Mouse (Mus musculus): Measurements from ENCODE around the gene Serpinf2. TPM values are rescaled to one million over a fixed set of nuclear protein-coding genes. Genes with fewer than 3 reads are reported as not detected.

Serpinf2 gene
- polyA plus RNA-seq, 1 experiment from 2014 or later, result not detected

- Histone ChIP-seq H3K27me3 (ENCODE audit: low read depth, poor library complexity, severe bottlenecking) (0 out of 2 replicates have a peak, but pooled peaks cover 7% of the 10 kb centered on the region), H3K36me3 (peaks cover 12% of the 10 kb centered on the region; the same call in 1 of the 2 replicates), H3K4me1 (peaks cover 46% of the 10 kb centered on the region), H3K9me3 (replicated peaks) (no peaks in the 10 kb centered on the region), H3K27ac (no peak overlapping the region), H3K4me3 (no peak overlapping the region)
- no peak for DNase-seq (ENCODE audit: low spot score)
- WGBS, result 88% methylated on average over 6 of the region's 6 CpGs
Observed at GRCm38 (mm10) chr11:75464417-75464816, 25.0 kb upstream of the Serpinf2 start.

GRCm38 (mm10) chr11:75463624-75464023 is 24.2 kb upstream of the Serpinf2 start:
- no peak for DNase-seq (ENCODE audit: low spot score)
- WGBS, result 64% methylated on average over 4 of the region's 4 CpGs
- Histone ChIP-seq H3K4me3 (no peak overlapping the region), H3K4me1 (peaks cover 50% of the 10 kb centered on the region), H3K36me3 (peaks cover 12% of the 10 kb centered on the region; the same call in 1 of the 2 replicates), H3K27me3 (ENCODE audit: low read depth, poor library complexity, severe bottlenecking) (0 out of 2 replicates have a peak, but pooled peaks cover 4% of the 10 kb centered on the region), H3K9me3 (replicated peaks) (no peaks in the 10 kb centered on the region), H3K27ac (peak overlapping the region; percentile 86; the same call in 1 of the 2 replicates)

GRCm38 (mm10) chr11:75462865-75463336 is 23.5 kb upstream of the Serpinf2 start:
- H3K9me3 ChIP-seq (replicated peaks), result no peaks in the 10 kb centered on the region
- H3K4me1 ChIP-seq, result peaks cover 43% of the 10 kb centered on the region
- peaks cover 12% of the 10 kb centered on the region; the same call in 1 of the 2 replicates for H3K36me3 ChIP-seq
- DNase-seq (ENCODE audit: low spot score), result peak; percentile 89
- peak overlapping the region; percentile 86 for H3K27ac ChIP-seq
- no peaks in the 10 kb centered on the region for H3K27me3 ChIP-seq (ENCODE audit: low read depth, poor library complexity, severe bottlenecking)
- WGBS, result 0% methylated on average over 9 of the region's 9 CpGs
- H3K4me3 ChIP-seq, result peak overlapping the region; percentile 69

GRCm38 (mm10) chr11:75462253-75462783 is 22.9 kb upstream of the Serpinf2 start:
- 2% methylated on average over 15 of the region's 16 CpGs for WGBS
- H3K4me3 ChIP-seq, result peak overlapping the region; percentile 69
- no peaks in the 10 kb centered on the region for H3K27me3 ChIP-seq (ENCODE audit: low read depth, poor library complexity, severe bottlenecking)
- H3K9me3 ChIP-seq (replicated peaks), result no peaks in the 10 kb centered on the region
- H3K36me3 ChIP-seq, result peaks cover 12% of the 10 kb centered on the region; the same call in 1 of the 2 replicates
- H3K4me1 ChIP-seq, result peaks cover 38% of the 10 kb centered on the region
- H3K27ac ChIP-seq, result peak overlapping the region; percentile 86
- DNase-seq (ENCODE audit: low spot score), result peak; percentile 50

GRCm38 (mm10) chr11:75461743-75462252 is 22.4 kb upstream of the Serpinf2 start:
- H3K27me3 ChIP-seq (ENCODE audit: low read depth, poor library complexity, severe bottlenecking), result no peaks in the 10 kb centered on the region
- peak overlapping the region; percentile 86; the same call in 1 of the 2 replicates for H3K27ac ChIP-seq
- peak overlapping the region; percentile 69 for H3K4me3 ChIP-seq
- H3K4me1 ChIP-seq, result peaks cover 38% of the 10 kb centered on the region
- DNase-seq (ENCODE audit: low spot score), result no peak
- whole genome bisulfite sequencing, result under 1% methylated on average over 30 of the region's 30 CpGs
- H3K36me3 ChIP-seq, result peaks cover 12% of the 10 kb centered on the region; the same call in 1 of the 2 replicates
- no peaks in the 10 kb centered on the region for H3K9me3 ChIP-seq (replicated peaks)

- Histone ChIP-seq H3K4me1 (peaks cover 38% of the 10 kb centered on the region), H3K4me3 (peak within 1 kb of the TSS; percentile 69), H3K36me3 (peaks cover 10% of the 10 kb centered on the region; the same call in 1 of the 2 replicates), H3K9me3 (replicated peaks) (no peaks in the 10 kb centered on the region), H3K27ac (peak within 1 kb of the TSS; percentile 86), H3K27me3 (ENCODE audit: low read depth, poor library complexity, severe bottlenecking) (no peaks in the 10 kb centered on the region)
- under 1% methylated on average over 46 of the region's 46 CpGs for WGBS
- DNase-seq (ENCODE audit: low spot score), result peak; percentile 99
Observed at GRCm38 (mm10) chr11:75460844-75461742, 21.7 kb upstream of the Serpinf2 start, which contains the start of gene Tlcd2. TSS of gene Tlcd2 (plus strand) at chr11:75461715.

- H3K27ac ChIP-seq, result peak overlapping the region; percentile 86
- peaks cover 39% of the 10 kb centered on the region for H3K4me1 ChIP-seq
- 3% methylated on average over 19 of the region's 19 CpGs for WGBS
- DNase-seq (ENCODE audit: low spot score), result peak; percentile 80
- H3K36me3 ChIP-seq, result peaks cover 5% of the 10 kb centered on the region; the same call in 1 of the 2 replicates
- peak overlapping the region; percentile 69 for H3K4me3 ChIP-seq
- H3K27me3 ChIP-seq (ENCODE audit: low read depth, poor library complexity, severe bottlenecking), result no peaks in the 10 kb centered on the region
- H3K9me3 ChIP-seq (replicated peaks), result no peaks in the 10 kb centered on the region
Observed at GRCm38 (mm10) chr11:75460103-75460843, 20.9 kb upstream of the Serpinf2 start.

- 41% methylated on average over 5 of the region's 5 CpGs for WGBS
- H3K4me3 ChIP-seq, result peak overlapping the region; percentile 69
- peaks cover 45% of the 10 kb centered on the region for H3K4me1 ChIP-seq
Observed at GRCm38 (mm10) chr11:75459751-75460102, 20.3 kb upstream of the Serpinf2 start.

GRCm38 (mm10) chr11:75459141-75459711 is 19.8 kb upstream of the Serpinf2 start:
- Histone ChIP-seq H3K4me3 (peak overlapping the region; percentile 69), H3K27ac (peak overlapping the region; percentile 86), H3K4me1 (peaks cover 50% of the 10 kb centered on the region), H3K27me3 (ENCODE audit: low read depth, poor library complexity, severe bottlenecking) (no peaks in the 10 kb centered on the region), H3K9me3 (replicated peaks) (no peaks in the 10 kb centered on the region), H3K36me3 (no peaks in the 10 kb centered on the region)
- WGBS, result 82% methylated on average over 5 of the region's 5 CpGs
- DNase-seq (ENCODE audit: low spot score), result no peak

More at GRCm38 (mm10) chr11:75459751-75460102, 20.3 kb upstream of the Serpinf2 start:
- Histone ChIP-seq H3K27me3 (ENCODE audit: low read depth, poor library complexity, severe bottlenecking) (no peaks in the 10 kb centered on the region), H3K36me3 (no peaks in the 10 kb centered on the region), H3K27ac (peak overlapping the region; percentile 86), H3K9me3 (replicated peaks) (no peaks in the 10 kb centered on the region)
- DNase-seq (ENCODE audit: low spot score), result no peak

- H3K9me3 ChIP-seq (replicated peaks), result no peaks in the 10 kb centered on the region
- H3K4me1 ChIP-seq, result peaks cover 53% of the 10 kb centered on the region
- H3K27ac ChIP-seq, result no peak overlapping the region
- H3K4me3 ChIP-seq, result no peak overlapping the region
- peaks cover 2% of the 10 kb centered on the region for H3K27me3 ChIP-seq (ENCODE audit: low read depth, poor library complexity, severe bottlenecking)
- no peaks in the 10 kb centered on the region for H3K36me3 ChIP-seq
- DNase-seq (ENCODE audit: low spot score), result no peak
- whole genome bisulfite sequencing, result 86% methylated on average over 8 of the region's 8 CpGs
Observed at GRCm38 (mm10) chr11:75458628-75459041, 19.2 kb upstream of the Serpinf2 start.

GRCm38 (mm10) chr11:75458169-75458568 is 18.8 kb upstream of the Serpinf2 start:
- DNase-seq (ENCODE audit: low spot score), result no peak
- no peak overlapping the region for H3K27ac ChIP-seq
- no peaks in the 10 kb centered on the region for H3K9me3 ChIP-seq (replicated peaks)
- no peak overlapping the region for H3K4me3 ChIP-seq
- peaks cover 7% of the 10 kb centered on the region for H3K27me3 ChIP-seq (ENCODE audit: low read depth, poor library complexity, severe bottlenecking)
- 21% methylated on average over 3 of the region's 3 CpGs for WGBS
- peaks cover 52% of the 10 kb centered on the region for H3K4me1 ChIP-seq
- H3K36me3 ChIP-seq, result no peaks in the 10 kb centered on the region

GRCm38 (mm10) chr11:75456440-75456871 is 17.1 kb upstream of the Serpinf2 start:
- H3K27me3 ChIP-seq (ENCODE audit: low read depth, poor library complexity, severe bottlenecking), result peaks cover 8% of the 10 kb centered on the region
- no peaks in the 10 kb centered on the region for H3K9me3 ChIP-seq (replicated peaks)
- no peak overlapping the region for H3K4me3 ChIP-seq
- 89% methylated on average over 7 of the region's 7 CpGs for WGBS
- H3K36me3 ChIP-seq, result peaks cover 6% of the 10 kb centered on the region; the same call in 1 of the 2 replicates
- no peak overlapping the region for H3K27ac ChIP-seq
- H3K4me1 ChIP-seq, result peaks cover 35% of the 10 kb centered on the region
- DNase-seq (ENCODE audit: low spot score), result no peak
